Mouse (Mus musculus) left cerebral cortex, postnatal 36 days (tissue): ENCODE results near the gene Irgm2. TPM values are rescaled to one million over a fixed set of nuclear protein-coding genes. Genes with fewer than 3 reads are reported as not detected.
A peak's percentile ranks its signal among the peaks of the same experiment; 100 is the strongest.
"Not testable (repeated sequence)": the region's sequence is repeated elsewhere in the genome, so short reads cannot be mapped to it uniquely, and the experiment has no call there.

Experiments used
- DNase-seq, 2 experiments: peaks; one replicate each; pipeline ENCODE4 v3.0.0; 2021 to 2022; ENCODE audit warnings: low spot score in 2 of 2, mixed read lengths in 1 of 2
- intact Hi-C: fragments of 180-260 bp; cut with DNase I; formaldehyde crosslinking; loops from one replicate; pipeline ENCODE4 v1.15.1; 2025
- total RNA-seq, 2 experiments: library from RNA; stranded (reverse); gene quantifications; 2 replicates each; pipeline ENCODE4 v1.2.3; 2021

The Irgm2 gene
- 1 to 10 TPM; 2.3 to 2.7 TPM for total RNA-seq

GRCm38 (mm10) chr11:58199229-58200037 lies at the start of gene Irgm2, which contains the start of gene Igtp:
Gene Irgm2 (plus strand): TSS chr11:58199618.
Gene Igtp (plus strand): TSS chr11:58199556.
- intact Hi-C loops: not testable (repeated sequence)
- DNase-seq: peak; percentile 31 to 52

GRCm38 (mm10) chr11:58155458-58155857 lies 44.0 kb upstream of the Irgm2 start:
- intact Hi-C loops: no loop called here

GRCm38 (mm10) chr11:58156871-58157270 lies 42.5 kb upstream of the Irgm2 start:
- no peak for DNase-seq
- intact Hi-C loops: no loop called here

More at GRCm38 (mm10) chr11:58155458-58155857, 44.0 kb upstream of the Irgm2 start:
- DNase-seq: no peak

GRCm38 (mm10) chr11:58165072-58165471 lies 34.3 kb upstream of the Irgm2 start:
- no peak for DNase-seq
- intact Hi-C loops: no loop called here

GRCm38 (mm10) chr11:58167822-58168166 lies 31.6 kb upstream of the Irgm2 start:
- intact Hi-C loops: no loop called here

GRCm38 (mm10) chr11:58168167-58168915 lies 31.1 kb upstream of the Irgm2 start, which contains the start of gene Gemin5:
Gene Gemin5 (minus strand): TSS chr11:58168539.
- intact Hi-C loops: no loop called here
- DNase-seq: peak; percentile 83 to 90

More at GRCm38 (mm10) chr11:58167822-58168166, 31.6 kb upstream of the Irgm2 start:
- no peak for DNase-seq

GRCm38 (mm10) chr11:58169666-58170065 lies 29.8 kb upstream of the Irgm2 start:
- intact Hi-C loops: loop anchor here (5.0 kb wide), 1 partner anchor 133 kb away; no protein-coding TSS in a partner anchor
- no peak for DNase-seq

GRCm38 (mm10) chr11:58171459-58172091 lies 27.8 kb upstream of the Irgm2 start, which contains the start of gene Mrpl22:
Gene Mrpl22 (plus strand): TSS chr11:58171661.
- intact Hi-C loops: loop anchor here (5.0 kb wide), 1 partner anchor 131 kb away; no protein-coding TSS in a partner anchor

GRCm38 (mm10) chr11:58179563-58179962 lies 19.9 kb upstream of the Irgm2 start:
- DNase-seq: peak; percentile 64 to 77
- intact Hi-C loops: loop anchor here (2.0 to 5.0 kb wide), 2 partner anchors 45 to 153 kb away; partner anchors contain the start of genes Sh3bp5l and Zfp672

More at GRCm38 (mm10) chr11:58171459-58172091, 27.8 kb upstream of the Irgm2 start, which contains the start of gene Mrpl22:
- peak; percentile 95 to 96 for DNase-seq

GRCm38 (mm10) chr11:58179986-58180385 lies 19.4 kb upstream of the Irgm2 start:
- intact Hi-C loops: loop anchor here (2.0 to 10.0 kb wide), 3 partner anchors 45 to 315 kb away; partner anchors contain the start of genes Olfr332, Sh3bp5l and Zfp672
- DNase-seq: not testable (repeated sequence)

GRCm38 (mm10) chr11:58180756-58181155 lies 18.7 kb upstream of the Irgm2 start:
- intact Hi-C loops: loop anchor here (10.0 kb wide), 1 partner anchor 314 kb away; the partner anchor contains the start of gene Olfr332

GRCm38 (mm10) chr11:58183579-58183978 lies 15.8 kb upstream of the Irgm2 start:
- intact Hi-C loops: loop anchor here (10.0 kb wide), 1 partner anchor 311 kb away; the partner anchor contains the start of gene Olfr332
- no peak for DNase-seq

More at GRCm38 (mm10) chr11:58180756-58181155, 18.7 kb upstream of the Irgm2 start:
- DNase-seq: no peak

GRCm38 (mm10) chr11:58189675-58190074 lies 9.7 kb upstream of the Irgm2 start:
- intact Hi-C loops: loop anchor here (10.0 kb wide), 1 partner anchor 305 kb away; the partner anchor contains the start of gene Olfr332
- no peak for DNase-seq

- intact Hi-C loops: no loop called here
- no peak for DNase-seq
Observed at GRCm38 (mm10) chr11:58193326-58193725, 6.1 kb upstream of the Irgm2 start.

GRCm38 (mm10) chr11:58193860-58194520 lies 5.4 kb upstream of the Irgm2 start:
- DNase-seq: no peak
- intact Hi-C loops: no loop called here

- intact Hi-C loops: no loop called here
- no peak for DNase-seq
Observed at GRCm38 (mm10) chr11:58198663-58199062, 755 bp upstream of the Irgm2 start.

- intact Hi-C loops: no loop called here
- DNase-seq: no peak
Observed at GRCm38 (mm10) chr11:58200226-58200625, 808 bp downstream of the Irgm2 start.

- intact Hi-C loops: no loop called here
- DNase-seq: no peak
Observed at GRCm38 (mm10) chr11:58201052-58201451, 1.6 kb downstream of the Irgm2 start.
